Mouse (Mus musculus) cerebellum, adult 11 months (tissue): ENCODE data around the gene Mgmt.

ENCODE experiments used
- DNase-seq: peaks from one replicate; pipeline ENCODE4 v3.0.0; 2022

Gene Mgmt

DNA sequence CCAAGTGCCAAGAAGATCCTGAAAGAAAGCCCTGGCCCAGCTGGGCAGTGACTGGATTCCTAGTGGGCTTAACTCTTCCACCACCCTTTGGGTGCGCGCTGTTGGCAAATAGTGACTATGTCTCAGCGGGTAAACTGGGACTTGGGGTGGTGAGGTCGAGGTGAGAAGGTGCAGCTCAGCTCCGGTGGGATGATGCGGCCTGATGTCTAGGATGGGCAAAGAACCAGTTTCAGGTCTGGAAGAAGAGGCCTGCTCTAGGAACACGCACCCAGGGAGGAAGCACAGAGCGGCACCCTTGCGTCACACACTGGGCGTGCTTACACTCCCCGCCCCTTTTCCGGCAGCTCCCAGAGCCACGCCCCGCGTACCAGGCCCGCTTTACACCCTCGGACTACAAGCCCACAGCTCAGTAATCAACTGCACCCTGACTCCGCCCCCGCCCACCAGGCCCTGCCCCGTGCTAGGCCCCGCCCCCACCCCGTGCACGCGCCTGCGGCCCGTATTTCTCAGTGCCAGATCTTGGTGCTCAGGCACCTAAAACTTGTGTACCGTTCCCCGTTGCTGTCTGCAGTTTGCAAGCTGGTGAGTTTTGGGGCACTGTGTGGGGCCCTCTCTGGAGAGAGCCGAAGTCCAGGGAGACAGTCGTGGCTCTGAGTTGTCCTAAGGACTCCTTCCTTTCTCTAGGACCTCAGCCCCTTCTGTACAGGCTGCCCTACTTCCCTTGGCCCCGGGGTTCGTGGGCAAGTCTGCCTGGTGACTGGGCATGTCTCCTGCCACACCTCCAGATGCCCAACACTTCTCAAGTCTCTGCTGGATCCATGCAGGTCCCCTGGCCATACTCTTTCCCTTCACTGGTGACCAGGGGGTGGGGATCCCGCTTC is at the start of gene Mgmt:
Mgmt (plus strand) TSS at position 509 of the 881 bp plus-strand sequence.
- peak; percentile 32 for DNase-seq

DNA sequence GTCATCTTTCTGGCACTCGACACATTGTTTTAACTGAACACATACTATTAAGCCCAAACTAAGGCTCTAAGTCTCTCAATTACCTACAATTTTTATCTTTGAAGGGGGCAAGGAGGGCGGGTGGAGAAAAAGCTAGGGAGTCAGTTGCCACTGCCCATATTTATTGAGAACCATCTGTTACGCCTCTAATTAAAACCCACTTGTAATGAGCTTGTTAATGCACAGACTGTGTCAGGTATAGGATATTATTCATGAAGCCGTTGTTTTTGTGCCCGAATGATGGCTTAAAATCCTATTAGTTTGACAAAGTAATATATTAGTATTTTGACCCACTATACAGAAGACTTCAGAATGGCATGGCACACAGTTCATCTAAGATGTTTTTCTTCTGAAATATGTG is 49.6 kb upstream of the Mgmt start:
- no peak for DNase-seq

DNA sequence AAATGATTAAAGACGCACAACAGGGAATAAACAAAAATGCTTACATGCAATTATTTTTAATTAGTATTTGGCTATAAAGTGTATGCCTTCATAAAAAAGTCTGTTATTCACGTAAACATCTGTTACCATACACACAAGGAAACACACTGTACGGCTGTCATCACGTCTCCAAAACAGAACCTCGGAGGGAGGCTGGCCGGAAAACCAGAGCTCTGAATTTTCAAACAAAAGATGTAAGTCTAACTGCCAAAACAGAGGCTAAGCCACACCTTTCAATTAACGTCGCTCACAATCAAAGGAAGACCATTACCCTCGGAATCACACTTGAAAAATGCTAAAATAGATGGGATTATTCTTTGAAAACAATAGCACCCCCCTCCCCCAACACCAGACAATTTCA is 49.1 kb upstream of the Mgmt start:
- DNase-seq: no peak

DNA sequence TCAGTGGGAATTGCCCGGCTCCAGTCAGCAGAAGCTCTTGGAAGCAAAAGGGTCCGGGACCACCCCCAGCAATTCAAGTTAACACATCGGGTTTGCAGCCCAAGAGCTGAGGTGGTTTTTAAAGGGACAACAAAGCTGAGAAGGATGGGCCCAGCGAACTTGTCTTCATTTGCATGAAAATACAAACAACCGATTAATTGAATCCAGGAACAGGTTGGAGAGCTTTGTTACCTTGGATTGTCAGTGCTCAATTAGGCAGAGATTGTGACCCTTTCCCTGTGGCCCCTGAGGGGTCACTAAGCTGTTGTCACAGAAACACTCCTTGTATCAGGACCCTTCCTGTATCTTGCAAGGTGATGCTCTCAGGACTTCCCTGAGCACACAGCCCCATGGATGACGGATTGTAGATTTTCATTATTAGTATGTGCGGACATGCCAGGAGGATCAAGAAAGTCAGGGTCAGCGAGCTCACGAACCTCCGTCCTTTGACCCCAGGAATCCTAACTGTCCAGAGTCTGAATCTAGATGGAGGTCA is 48.3 kb upstream of the Mgmt start:
- DNase-seq: no peak

DNA sequence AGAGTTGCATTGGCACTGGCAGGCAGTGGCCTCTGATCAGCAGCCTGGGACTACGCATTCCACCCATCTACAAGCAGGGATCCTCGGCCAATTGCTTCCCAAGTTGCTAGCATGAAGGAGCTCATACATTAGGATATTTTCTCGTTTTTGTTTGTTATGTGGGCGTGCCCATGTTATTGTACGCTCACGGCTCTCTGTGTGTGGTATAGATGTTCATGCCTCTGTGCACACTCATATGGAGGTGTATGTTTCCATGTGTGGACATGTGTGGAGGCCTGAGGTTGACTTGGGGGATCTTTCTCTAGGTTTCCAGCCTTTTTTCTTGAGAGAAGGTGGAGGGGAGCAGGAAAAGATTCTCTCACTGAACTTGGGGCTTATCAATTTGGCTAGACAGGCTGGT is 46.8 kb upstream of the Mgmt start:
- DNase-seq: no peak

DNA sequence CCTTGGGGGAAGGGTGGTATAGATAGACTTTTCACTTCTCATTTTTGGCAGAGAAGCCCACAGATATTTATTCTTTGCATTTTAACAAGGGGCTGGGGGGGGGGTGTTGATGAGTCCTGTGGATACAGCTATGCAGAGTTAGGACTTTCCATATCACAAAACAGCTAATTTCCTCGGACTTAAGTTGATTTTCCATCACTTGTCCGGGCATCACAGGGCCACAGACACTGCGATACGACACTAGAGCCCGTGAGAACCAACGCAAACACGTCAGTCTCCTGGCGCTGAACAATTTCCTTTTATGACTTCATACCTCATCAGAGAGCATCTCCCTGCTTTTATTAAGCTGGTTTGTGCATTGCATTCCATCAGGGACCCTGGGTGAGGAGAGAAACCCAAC is 45.7 kb upstream of the Mgmt start:
- DNase-seq: no peak

DNA sequence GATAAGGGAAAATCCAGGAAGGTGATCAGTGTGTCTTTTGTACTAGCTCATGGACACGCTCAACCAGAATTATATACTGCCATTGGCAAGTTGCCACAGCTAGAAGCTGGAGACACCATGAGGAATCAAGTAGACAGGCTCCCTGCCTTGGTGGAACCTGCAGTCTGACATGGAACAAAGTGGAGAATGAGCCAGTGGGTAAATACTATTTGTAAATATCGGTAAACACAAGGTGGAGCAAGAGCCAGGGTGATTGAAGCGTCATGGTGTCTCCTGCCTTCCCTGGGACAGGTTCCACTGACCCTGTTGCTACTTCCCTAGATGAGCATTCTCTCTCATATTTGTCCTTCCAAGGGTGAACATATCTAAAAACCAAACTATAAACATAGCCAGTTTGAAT is 44.6 kb upstream of the Mgmt start:
- no peak for DNase-seq

DNA sequence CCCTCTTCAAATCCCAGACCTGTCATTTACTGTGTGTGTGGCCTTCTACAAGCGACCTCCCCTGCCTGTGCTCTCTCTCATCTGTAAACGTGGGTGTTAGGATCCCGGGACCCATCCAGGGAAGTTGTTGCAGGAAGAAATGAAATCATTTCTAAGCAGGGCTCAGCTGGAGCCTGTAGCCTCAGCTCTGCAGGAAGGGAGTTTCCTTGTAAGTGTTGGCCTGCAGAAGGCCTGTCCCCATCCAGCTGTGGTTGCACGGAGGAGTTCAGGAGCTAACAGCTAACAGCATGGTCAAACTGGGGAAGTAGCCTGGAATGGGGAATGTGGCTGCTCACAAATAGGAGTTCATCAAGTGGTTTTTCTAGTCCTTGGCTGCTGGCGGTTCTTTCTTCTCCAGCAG is 44.1 kb upstream of the Mgmt start:
- DNase-seq: no peak

DNA sequence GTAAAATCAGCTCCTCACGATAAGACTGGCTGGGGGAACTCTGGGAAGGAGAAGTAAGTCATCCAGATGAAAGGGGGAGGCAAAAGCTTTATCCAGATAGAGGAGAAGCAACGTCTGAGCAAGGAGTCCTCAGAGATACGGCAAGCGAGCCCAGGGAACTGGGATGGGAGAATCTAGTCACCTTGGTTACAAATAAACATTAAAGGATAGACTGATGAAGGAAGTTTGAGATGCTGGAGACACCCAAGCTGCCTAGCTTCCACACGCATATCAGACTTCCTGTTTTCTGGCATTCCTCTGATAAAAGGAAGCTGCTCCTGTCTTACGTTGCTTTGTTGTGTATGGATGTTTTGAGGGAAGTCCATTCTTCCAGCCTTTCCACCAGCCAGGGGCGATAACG is 42.5 kb upstream of the Mgmt start:
- no peak for DNase-seq

DNA sequence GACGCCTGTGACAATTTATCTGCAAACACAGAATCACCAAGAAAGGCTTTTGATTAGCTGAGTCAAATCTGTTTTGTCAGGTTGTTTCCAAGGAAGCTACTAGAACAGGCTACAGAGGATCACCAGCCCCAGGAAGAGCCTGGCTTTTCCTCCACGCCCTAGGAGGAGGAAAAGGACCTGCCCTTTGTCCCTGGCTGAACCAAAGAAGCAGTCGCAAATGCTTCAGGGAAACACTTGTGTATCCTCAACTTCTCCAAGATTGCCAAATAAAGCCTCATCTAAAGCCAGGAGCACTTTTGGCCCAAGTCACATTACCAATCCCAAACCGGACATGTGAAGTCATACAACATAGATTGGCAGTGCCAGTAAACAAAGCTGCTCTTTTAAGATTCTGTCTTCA is 41.7 kb upstream of the Mgmt start:
- DNase-seq: no peak

DNA sequence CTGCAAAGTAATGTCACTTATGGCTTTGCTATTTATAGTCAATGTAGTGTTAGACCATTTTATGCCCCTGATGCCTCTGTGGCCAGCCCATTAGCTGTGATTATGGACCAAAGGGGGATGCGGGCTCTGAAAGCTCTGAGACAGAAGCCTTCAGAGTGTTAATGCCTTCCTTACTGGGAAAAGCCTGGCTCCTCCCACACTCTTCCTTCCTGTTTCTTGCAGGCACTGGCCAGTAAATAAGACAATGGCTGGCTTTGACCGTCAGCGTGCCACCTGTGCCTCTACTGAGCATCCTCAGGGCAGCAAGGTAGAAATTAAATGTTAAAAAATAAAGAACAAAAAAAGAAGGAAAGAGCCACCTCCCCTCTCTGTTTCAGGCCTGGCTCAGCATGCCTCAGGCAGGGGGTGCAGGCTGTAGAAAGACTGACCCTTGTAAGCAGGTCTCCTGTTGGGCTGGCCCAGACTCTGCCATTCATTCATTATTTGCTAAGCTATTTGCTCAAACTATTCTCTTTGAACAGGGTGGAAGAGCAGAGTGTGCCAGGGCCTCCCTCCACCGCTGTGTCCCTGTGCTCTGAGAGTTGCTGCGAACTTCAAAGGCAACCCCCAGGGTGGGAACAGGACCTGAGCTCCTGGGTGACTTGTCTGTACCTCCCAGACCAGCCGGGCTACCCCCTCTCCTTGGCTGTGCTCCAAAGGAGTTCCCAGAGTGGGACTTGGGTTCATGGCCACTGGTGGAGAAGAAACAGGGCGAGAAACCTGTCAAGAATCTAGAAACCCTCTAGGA is 29.5 kb upstream of the Mgmt start:
- DNase-seq: no peak

DNA sequence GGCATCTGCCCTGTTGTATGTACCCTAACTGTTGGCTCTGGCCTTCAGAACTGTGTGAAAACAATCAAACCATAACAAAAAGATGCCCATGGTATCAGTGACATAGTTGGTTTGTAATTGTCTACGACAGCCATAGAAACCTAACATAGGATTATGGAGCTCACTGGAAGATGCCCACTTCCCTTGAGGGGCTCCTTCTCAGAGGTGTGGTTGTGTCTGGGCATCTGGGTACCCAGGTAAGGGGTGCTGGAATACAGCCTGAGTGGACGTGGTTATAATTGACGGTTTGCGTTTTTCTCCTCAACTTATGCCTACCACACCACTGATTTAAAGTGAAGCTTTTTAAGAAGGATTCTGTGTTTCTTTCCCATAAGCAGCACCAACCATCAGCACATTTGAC is 28.5 kb upstream of the Mgmt start:
- DNase-seq: no peak

DNA sequence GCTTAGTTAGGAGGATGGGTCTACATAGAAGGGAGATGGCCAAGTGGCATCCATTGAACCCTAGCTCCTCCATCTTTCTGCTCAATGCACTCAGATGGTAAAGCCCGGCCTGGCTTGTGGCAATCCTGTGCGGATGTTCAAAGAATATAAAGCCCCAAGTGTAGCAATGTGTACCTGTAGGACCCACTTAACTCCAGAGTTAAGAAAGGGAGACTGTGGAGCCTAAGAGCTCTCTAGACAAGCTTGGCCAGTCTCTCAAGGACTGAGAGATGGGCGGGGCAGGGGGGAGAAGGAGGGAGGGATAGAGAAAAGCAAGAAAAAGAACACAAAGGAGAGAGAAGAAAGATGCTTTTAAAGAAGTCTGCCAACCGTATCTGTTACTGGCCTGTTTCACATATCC is 27.9 kb upstream of the Mgmt start:
- DNase-seq: no peak

DNA sequence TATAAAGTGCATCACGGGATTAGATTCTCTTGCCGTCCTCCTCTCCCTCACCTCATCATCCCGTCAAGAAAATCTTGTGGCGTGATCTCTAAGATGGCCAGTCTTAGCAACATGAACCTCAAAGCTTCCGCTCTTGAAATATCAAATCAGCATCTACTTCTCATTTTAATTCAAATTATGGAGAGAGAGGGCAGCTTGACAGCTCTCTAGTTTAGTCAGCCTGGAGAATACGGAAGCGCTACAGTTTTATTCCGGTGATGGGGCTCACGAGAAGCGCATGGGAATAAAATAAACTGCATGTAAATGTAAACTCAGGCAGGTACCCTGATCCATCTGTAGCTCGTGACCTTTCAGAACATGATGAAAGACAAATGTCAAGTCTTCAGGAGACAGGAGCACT is 22.9 kb upstream of the Mgmt start:
- DNase-seq: no peak

DNA sequence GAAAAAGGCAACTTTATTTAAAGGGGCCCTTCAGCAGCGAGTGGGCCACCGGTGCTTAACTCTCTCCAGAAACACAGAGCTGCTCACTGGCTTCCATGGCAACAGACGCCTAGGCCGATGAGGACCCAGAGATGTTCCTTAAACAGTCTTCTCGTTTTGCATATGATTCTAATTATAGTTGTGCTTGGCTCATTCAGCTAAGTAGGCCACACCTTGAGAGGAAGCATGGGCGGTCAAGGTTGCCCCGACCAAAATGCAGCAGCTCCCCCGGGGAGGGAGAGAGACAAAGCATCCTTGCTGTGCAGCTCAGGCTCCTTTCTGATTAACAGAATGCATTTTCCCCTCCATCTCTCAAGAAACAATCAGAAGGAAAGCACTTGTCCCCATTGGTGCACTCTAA is 22.4 kb upstream of the Mgmt start:
- no peak for DNase-seq

DNA sequence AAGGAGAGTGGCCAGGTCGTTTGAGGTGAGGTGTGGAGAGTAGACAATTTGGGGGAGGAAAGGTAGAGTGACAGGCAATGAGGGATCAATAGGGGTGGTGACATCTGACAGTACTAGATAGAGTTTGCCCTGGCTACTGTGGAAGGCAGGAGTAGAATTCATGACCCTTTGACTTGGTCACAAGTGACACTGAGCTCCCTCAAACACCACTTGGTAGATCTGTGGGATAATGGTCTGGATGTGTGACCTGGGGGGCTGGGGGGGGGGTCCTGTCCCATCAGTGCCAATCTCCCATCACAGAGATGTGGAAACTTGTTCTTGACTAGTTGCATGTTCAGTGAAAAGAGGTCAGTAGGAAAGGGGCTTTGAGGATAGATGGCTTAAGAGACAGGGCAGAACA is 20.0 kb upstream of the Mgmt start:
- no peak for DNase-seq

DNA sequence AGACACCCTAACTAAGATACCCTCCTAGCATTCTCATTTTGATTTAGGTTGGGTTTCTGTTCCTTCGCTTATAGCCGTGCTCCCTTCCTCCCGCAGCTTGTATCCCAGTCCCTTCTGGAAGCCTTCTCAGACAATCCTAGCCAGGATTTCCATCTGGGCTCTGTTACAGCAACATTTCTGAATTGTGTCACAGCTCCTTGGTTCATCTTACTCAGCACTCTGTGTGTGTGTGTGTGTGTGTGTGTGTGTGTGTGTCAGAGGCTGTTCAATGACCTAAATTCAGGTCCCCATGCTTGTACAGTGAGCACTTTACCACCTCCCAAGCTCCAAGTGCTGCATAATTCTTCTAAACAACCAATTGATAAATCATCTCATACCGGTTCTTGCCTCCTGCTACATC is 14.0 kb upstream of the Mgmt start:
- no peak for DNase-seq

DNA sequence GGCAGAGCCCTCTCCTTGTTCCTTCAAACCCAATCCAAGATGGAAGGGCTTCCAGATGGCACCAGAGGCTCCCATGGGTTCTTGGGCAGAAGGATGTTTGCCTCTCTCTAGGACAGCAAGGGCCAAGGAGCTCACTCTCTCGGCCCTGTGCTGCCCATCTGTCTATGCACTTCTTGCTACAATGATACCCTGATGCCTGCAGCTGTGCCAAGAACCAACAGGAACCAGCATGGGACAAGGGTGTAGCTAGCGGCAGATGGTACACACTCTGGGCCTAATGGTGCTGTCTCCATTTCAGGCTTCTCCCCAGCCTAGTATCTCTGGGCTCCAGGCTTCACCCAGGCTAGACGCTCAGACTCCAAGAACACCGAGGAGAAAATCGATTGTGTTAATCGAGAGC is 6.3 kb upstream of the Mgmt start:
- no peak for DNase-seq

DNA sequence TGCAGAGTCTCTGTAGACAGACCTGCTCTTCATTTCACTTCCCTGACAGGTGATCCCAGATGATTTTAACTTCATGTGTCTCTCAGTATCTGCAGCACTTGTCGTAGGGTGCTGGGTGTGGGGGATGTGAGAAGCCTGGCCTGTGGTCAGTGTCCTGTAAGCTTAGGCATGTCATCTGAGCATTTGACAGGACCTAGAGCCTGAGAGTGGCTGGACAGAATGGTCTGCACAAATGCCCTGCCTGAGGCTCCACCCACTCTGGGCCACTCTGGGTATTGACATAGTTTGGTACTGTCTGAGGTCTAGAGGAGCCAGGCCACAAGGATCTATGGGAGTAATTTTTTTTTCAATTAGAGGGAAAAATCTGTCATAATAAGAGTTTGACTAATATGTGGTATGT is 942 bp downstream of the Mgmt start:
- no peak for DNase-seq

DNA sequence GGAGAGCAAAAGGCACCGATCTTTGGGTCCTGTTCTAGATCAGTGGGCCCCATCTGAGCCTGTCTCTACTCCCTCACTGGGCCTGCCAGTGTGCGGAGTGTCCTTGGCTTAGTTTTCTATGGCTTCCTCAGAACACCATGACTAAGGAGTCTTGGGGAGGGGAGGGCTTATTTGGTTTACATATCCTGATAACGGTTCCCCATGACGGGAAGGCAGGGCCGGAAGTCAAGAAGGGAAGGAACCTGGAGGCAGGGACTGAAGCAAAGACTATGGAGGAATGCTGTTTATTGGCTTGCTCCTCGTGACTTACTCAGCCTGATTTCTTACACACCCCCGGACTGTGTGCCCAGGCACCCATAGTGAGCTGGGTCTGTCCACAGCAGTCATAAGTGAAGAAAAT is 1.4 kb downstream of the Mgmt start:
- no peak for DNase-seq

DNA sequence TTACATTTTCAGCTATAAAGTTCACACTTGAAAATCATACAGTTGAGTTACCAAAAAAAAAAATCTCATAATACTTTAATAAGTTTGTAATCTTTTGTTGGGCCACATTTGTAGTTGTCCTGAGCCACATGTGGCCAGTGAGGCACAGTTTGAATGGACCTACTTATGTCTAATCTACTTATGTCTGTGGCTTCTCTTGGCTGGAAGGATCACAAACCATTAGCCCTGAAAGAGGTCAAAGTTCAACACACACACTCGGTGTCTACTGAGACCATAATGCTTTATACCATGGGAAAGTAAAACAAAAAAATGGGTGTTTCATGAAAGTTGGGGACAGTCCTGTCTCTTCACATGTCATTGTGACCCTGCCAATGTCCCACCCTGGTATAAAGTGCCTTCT is 3.1 kb downstream of the Mgmt start:
- no peak for DNase-seq

DNA sequence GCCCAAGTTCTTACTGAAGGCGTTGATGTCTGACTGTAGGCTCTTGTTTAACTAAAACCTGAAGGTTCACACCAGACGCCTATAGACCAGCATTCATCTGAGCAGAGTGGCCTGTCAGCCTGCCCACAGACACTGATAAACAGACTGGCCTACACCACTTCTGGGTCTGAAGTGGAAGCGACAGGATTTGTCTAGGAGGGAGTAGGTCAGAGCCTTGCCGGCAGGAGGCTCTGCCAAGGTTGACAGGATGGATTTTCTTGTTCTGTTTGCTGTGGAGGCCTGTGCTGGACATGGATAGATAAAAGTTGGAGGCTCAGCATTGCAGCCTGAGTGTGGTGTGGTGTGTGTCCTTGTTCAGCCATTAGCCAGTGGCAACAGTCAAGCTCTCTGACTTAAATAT is 3.6 kb downstream of the Mgmt start:
- DNase-seq: no peak

DNA sequence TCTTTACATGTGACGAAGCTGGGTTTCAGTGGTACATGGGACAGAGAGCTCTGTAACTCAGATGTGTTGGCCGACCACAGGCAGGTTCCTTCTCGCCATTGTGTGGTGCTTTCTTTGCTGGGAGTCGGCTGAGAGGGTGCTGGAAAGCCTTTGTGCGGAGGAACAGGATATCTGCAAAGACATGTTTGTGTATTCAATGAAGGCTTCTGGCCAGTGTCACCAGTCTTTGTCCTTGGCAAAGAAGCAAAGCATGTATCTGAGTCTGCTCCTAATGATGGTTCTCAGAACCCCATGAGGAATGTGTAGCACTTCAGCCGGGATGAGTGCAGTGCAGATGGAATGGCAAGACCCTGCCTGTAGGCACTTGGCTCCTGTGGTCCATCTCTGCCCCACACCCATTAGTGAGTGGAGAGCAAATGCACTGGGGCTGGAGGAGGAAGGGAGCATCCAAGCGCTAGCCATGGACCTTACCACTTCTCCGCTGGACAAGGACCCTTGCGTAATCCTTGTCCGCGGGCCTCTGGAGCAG is 14.3 kb downstream of the Mgmt start:
- no peak for DNase-seq

DNA sequence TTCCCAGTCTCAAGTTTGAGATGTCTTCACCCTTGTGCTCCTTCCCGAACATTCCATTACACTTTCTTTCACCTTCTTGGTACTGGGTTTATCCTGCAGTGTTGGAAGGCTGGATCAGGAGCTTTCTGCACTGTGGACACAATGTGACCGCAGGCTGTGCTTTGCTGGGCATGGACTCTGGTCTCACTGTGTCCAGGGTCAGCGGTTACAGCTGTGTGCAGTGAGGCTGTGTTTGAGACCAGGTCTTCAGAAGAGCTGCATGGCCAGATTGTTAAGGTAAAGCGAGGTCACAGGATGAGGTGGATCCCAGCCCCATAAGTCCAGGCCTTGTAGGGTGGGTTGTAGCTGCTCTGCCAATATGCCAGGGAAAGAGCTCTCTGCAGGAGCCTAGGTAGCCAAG is 18.5 kb downstream of the Mgmt start:
- DNase-seq: no peak
